Mouse (Mus musculus) hindbrain, embryonic 15.5 days (tissue): ENCODE results near the gene Lcp2. TPM values are rescaled to one million over a fixed set of nuclear protein-coding genes. Genes with fewer than 3 reads are reported as not detected.

Experiments used
- ATAC-seq: fragments of 200-750 bp; cut with Nextera tagmentation; 2 replicates; pipeline ENCODE4 v1.8.0; 2017; ENCODE audit warnings: low read depth, moderate number of reproducible peaks, moderate TSS enrichment; ENCODE audit not compliant: low FRiP score
- H3K27ac ChIP-seq: fragments of 300-500 bp; sonication (generic); replicated peaks from 2 replicates; pipeline ENCODE4 v1.5.1; 2015; ENCODE audit warnings: mild to moderate bottlenecking, inconsistent platforms
- H3K27me3 ChIP-seq: fragments of 300-500 bp; sonication (generic); 2 replicates; pipeline ENCODE4 v1.6.1; 2015; ENCODE audit warnings: control low read depth, inconsistent platforms
- H3K36me3 ChIP-seq: fragments of 300-500 bp; sonication (generic); 2 replicates; pipeline ENCODE4 v1.6.1; 2015; ENCODE audit warnings: control low read depth, inconsistent platforms
- H3K4me1 ChIP-seq: fragments of 300-500 bp; sonication (generic); replicated peaks from 2 replicates; pipeline ENCODE4 v1.6.1; 2015; ENCODE audit warnings: control low read depth, inconsistent platforms
- H3K4me2 ChIP-seq: fragments of 300-500 bp; sonication (generic); 2 replicates; pipeline ENCODE4 v1.6.1; 2015; ENCODE audit warnings: moderate library complexity, mild to moderate bottlenecking, inconsistent platforms
- H3K4me3 ChIP-seq: fragments of 300-500 bp; sonication (generic); 2 replicates; pipeline ENCODE4 v1.5.1; 2015; ENCODE audit warnings: mild to moderate bottlenecking, inconsistent platforms
- H3K9ac ChIP-seq: fragments of 300-500 bp; sonication (generic); 2 replicates; pipeline ENCODE4 v1.6.1; 2015; ENCODE audit warnings: inconsistent platforms
- H3K9me3 ChIP-seq: fragments of 300-500 bp; sonication (generic); 2 replicates; pipeline ENCODE4 v1.6.1; 2016; ENCODE audit warnings: control low read depth, inconsistent platforms
- WGBS: fragments of 180-500 bp; shearing (Covaris S2); methylation state at CpG from one replicate; pipeline ENCODE4 v1.1.7; 2015; 5-methylcytosine and 5-hydroxymethylcytosine counted together
- polyA plus RNA-seq: library from polyadenylated mRNA; unstranded; fragments of >200 nt; fragmentation: Nextera tagmentation; extraction: Ambion mirVana; gene quantifications from 2 replicates; pipeline ENCODE4 v1.2.1, GENCODE M21; 2015

Gene Lcp2
- polyA plus RNA-seq = 1.7 and 2.5 TPM in 2 replicates

GRCm38 (mm10) chr11:34046767-34047541 is at the start of gene Lcp2:
TSS of gene Lcp2 (plus strand) at chr11:34046920.
- Histone ChIP-seq H3K27me3 (no peaks in the 10 kb centered on the region), H3K36me3 (no peaks in the 10 kb centered on the region), H3K9ac (no peak within 1 kb of the TSS), H3K27ac (no peak within 1 kb of the TSS), H3K4me1 (no peaks in the 10 kb centered on the region), H3K9me3 (no peaks in the 10 kb centered on the region), H3K4me2 (no peak within 1 kb of the TSS), H3K4me3 (no peak within 1 kb of the TSS)
- ATAC-seq = no peak
- WGBS = 86% methylated on average over 6 of the region's 6 CpGs

- no peaks in the 10 kb centered on the region for H3K36me3 ChIP-seq
- H3K27ac ChIP-seq = 0 out of 2 replicates have a peak overlapping the region, but pooled peaks have one; percentile 7
- no peak overlapping the region for H3K4me2 ChIP-seq
- ATAC-seq = 0 out of 2 replicates have a peak, but pooled peaks have one; percentile 35
- 32% methylated on average over 10 of the region's 10 CpGs for WGBS
- H3K4me1 ChIP-seq = peaks cover 18% of the 10 kb centered on the region
- no peaks in the 10 kb centered on the region for H3K9me3 ChIP-seq
- H3K4me3 ChIP-seq = no peak overlapping the region
- 0 out of 2 replicates have a peak, but pooled peaks cover 2% of the 10 kb centered on the region for H3K27me3 ChIP-seq
- H3K9ac ChIP-seq = no peak overlapping the region
These were observed 48.5 kb upstream of the Lcp2 start for GRCm38 (mm10) chr11:33998244-33998643.

GRCm38 (mm10) chr11:34000416-34000815 is 46.3 kb upstream of the Lcp2 start:
- no peaks in the 10 kb centered on the region for H3K9me3 ChIP-seq
- 92% methylated on average over 3 of the region's 3 CpGs for WGBS
- no peak overlapping the region for H3K4me3 ChIP-seq
- 0 out of 2 replicates have a peak, but pooled peaks cover 2% of the 10 kb centered on the region for H3K27me3 ChIP-seq
- H3K4me1 ChIP-seq = peaks cover 9% of the 10 kb centered on the region; the same call in 1 of the 2 replicates
- H3K4me2 ChIP-seq = no peak overlapping the region
- H3K36me3 ChIP-seq = no peaks in the 10 kb centered on the region
- no peak for ATAC-seq
- H3K27ac ChIP-seq = no peak overlapping the region
- H3K9ac ChIP-seq = no peak overlapping the region

GRCm38 (mm10) chr11:34001938-34002592 is 44.7 kb upstream of the Lcp2 start:
- Histone ChIP-seq H3K4me1 (peaks cover 9% of the 10 kb centered on the region; the same call in 1 of the 2 replicates), H3K4me3 (no peak overlapping the region), H3K27me3 (0 out of 2 replicates have a peak, but pooled peaks cover 2% of the 10 kb centered on the region), H3K27ac (no peak overlapping the region), H3K4me2 (no peak overlapping the region), H3K9me3 (no peaks in the 10 kb centered on the region), H3K36me3 (no peaks in the 10 kb centered on the region), H3K9ac (no peak overlapping the region)
- WGBS = 13% methylated on average over 5 of the region's 5 CpGs
- ATAC-seq = no peak

GRCm38 (mm10) chr11:34002593-34002965 is 44.1 kb upstream of the Lcp2 start:
- ATAC-seq = no peak
- Histone ChIP-seq H3K27ac (no peak overlapping the region), H3K4me2 (no peak overlapping the region), H3K4me1 (peaks cover 9% of the 10 kb centered on the region; the same call in 1 of the 2 replicates), H3K9me3 (no peaks in the 10 kb centered on the region), H3K9ac (no peak overlapping the region), H3K4me3 (no peak overlapping the region), H3K27me3 (0 out of 2 replicates have a peak, but pooled peaks cover 2% of the 10 kb centered on the region), H3K36me3 (no peaks in the 10 kb centered on the region)
- WGBS = 80% methylated on average over 5 of the region's 5 CpGs

GRCm38 (mm10) chr11:34007616-34008015 is 39.1 kb upstream of the Lcp2 start:
- H3K27ac ChIP-seq = no peak overlapping the region
- H3K9me3 ChIP-seq = no peaks in the 10 kb centered on the region
- H3K4me2 ChIP-seq = no peak overlapping the region
- no peak overlapping the region for H3K9ac ChIP-seq
- H3K4me3 ChIP-seq = no peak overlapping the region
- H3K27me3 ChIP-seq = no peaks in the 10 kb centered on the region
- no peaks in the 10 kb centered on the region for H3K4me1 ChIP-seq
- H3K36me3 ChIP-seq = no peaks in the 10 kb centered on the region
- WGBS = 84% methylated on average over 2 of the region's 2 CpGs
- ATAC-seq = no peak

GRCm38 (mm10) chr11:34008214-34008613 is 38.5 kb upstream of the Lcp2 start:
- H3K4me1 ChIP-seq = no peaks in the 10 kb centered on the region
- H3K27ac ChIP-seq = no peak overlapping the region
- no peak overlapping the region for H3K4me2 ChIP-seq
- H3K9ac ChIP-seq = no peak overlapping the region
- H3K9me3 ChIP-seq = no peaks in the 10 kb centered on the region
- 92% methylated on average over 11 of the region's 11 CpGs for WGBS
- H3K36me3 ChIP-seq = no peaks in the 10 kb centered on the region
- no peak for ATAC-seq
- no peaks in the 10 kb centered on the region for H3K27me3 ChIP-seq
- no peak overlapping the region for H3K4me3 ChIP-seq

GRCm38 (mm10) chr11:34008702-34009101 is 38.0 kb upstream of the Lcp2 start:
- Histone ChIP-seq H3K9ac (no peak overlapping the region), H3K4me2 (no peak overlapping the region), H3K27ac (no peak overlapping the region), H3K27me3 (no peaks in the 10 kb centered on the region), H3K4me1 (no peaks in the 10 kb centered on the region), H3K9me3 (no peaks in the 10 kb centered on the region), H3K36me3 (no peaks in the 10 kb centered on the region), H3K4me3 (no peak overlapping the region)
- ATAC-seq = peak; percentile 40; the same call in 1 of the 2 replicates
- 45% methylated on average over 9 of the region's 9 CpGs for WGBS

GRCm38 (mm10) chr11:34009316-34010087 is 37.2 kb upstream of the Lcp2 start:
- Histone ChIP-seq H3K27ac (0 out of 2 replicates have a peak overlapping the region, but pooled peaks have one; percentile 3), H3K4me2 (no peak overlapping the region), H3K27me3 (no peaks in the 10 kb centered on the region), H3K9ac (no peak overlapping the region), H3K4me3 (no peak overlapping the region), H3K4me1 (no peaks in the 10 kb centered on the region), H3K9me3 (no peaks in the 10 kb centered on the region), H3K36me3 (no peaks in the 10 kb centered on the region)
- WGBS = 79% methylated on average over 12 of the region's 12 CpGs
- no peak for ATAC-seq

- no peaks in the 10 kb centered on the region for H3K36me3 ChIP-seq
- H3K27me3 ChIP-seq = no peaks in the 10 kb centered on the region
- no peak overlapping the region for H3K4me3 ChIP-seq
- H3K4me2 ChIP-seq = no peak overlapping the region
- no peak for ATAC-seq
- no peak overlapping the region for H3K9ac ChIP-seq
- H3K27ac ChIP-seq = 0 out of 2 replicates have a peak overlapping the region, but pooled peaks have one; percentile 3
- 78% methylated on average over 7 of the region's 7 CpGs for WGBS
- no peaks in the 10 kb centered on the region for H3K9me3 ChIP-seq
- H3K4me1 ChIP-seq = no peaks in the 10 kb centered on the region
These were observed 36.4 kb upstream of the Lcp2 start for GRCm38 (mm10) chr11:34010133-34010858.

GRCm38 (mm10) chr11:34010859-34011172 is 35.9 kb upstream of the Lcp2 start:
- Histone ChIP-seq H3K4me2 (no peak overlapping the region), H3K27ac (no peak overlapping the region), H3K4me1 (no peaks in the 10 kb centered on the region), H3K4me3 (no peak overlapping the region), H3K36me3 (no peaks in the 10 kb centered on the region), H3K27me3 (no peaks in the 10 kb centered on the region), H3K9me3 (no peaks in the 10 kb centered on the region), H3K9ac (no peak overlapping the region)
- WGBS = 77% methylated on average over 4 of the region's 4 CpGs
- no peak for ATAC-seq
